Mouse (Mus musculus) ES-E14 (cell line): Measurements from ENCODE around the gene Rrm1.

Experiments
- CHD2 ChIP-seq: IDR thresholded peaks from 2 replicates; pipeline ENCODE4 v1.6.1; 2014; ENCODE audit warnings: mild to moderate bottlenecking, low read depth, low read length, inconsistent platforms
- HCFC1 ChIP-seq: IDR thresholded peaks from 2 replicates; pipeline ENCODE4 v1.6.1; 2012; ENCODE audit warnings: low read length, inconsistent platforms, borderline replicate concordance; ENCODE audit not compliant: insufficient read depth
- MAFK ChIP-seq: IDR thresholded peaks from 2 replicates; pipeline ENCODE4 v1.6.1; 2014; ENCODE audit warnings: mild to moderate bottlenecking, low read depth, low read length, inconsistent platforms; ENCODE audit not compliant: insufficient read depth

DNA sequence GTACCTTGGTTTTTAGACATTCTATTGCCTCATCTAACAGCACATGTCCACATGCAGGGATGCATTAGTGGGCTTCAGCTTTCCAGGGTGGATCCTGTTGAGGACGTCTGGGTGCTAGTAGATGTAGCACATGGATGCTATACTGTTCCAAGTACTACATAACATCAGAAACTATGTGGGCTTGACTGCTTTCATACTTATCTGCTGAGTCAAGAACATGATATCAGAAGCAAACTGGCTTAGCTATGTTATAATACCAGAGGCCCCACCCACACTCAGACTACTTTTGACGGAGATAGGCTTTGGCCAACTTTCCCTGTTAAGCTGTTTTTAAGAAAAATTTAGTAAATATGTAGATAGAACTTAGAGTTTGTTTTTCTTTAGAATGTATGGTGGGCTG, 2.8 kb downstream of the Rrm1 start:
- no peak for TF ChIP-seq HCFC1
- TF ChIP-seq MAFK = no peak
- TF ChIP-seq CHD2 = no peak
